Mouse (Mus musculus) neural tube, embryonic 13.5 days (tissue): ENCODE data around the gene Igf1. TPM values are rescaled to one million over a fixed set of nuclear protein-coding genes. Genes with fewer than 3 reads are reported as not detected.

Source experiments
- ATAC-seq: fragments of 200-750 bp; cut with Nextera tagmentation; 2 replicates; pipeline ENCODE4 v1.8.0; 2017; ENCODE audit warnings: low read depth, mild to moderate bottlenecking, moderate TSS enrichment, moderate library complexity
- H3K27ac ChIP-seq: fragments of 300-500 bp; sonication (generic); replicated peaks from 2 replicates; pipeline ENCODE4 v1.5.1; 2015; ENCODE audit warnings: moderate library complexity, mild to moderate bottlenecking, inconsistent platforms
- H3K27me3 ChIP-seq: fragments of 300-500 bp; sonication (generic); 2 replicates; pipeline ENCODE4 v1.6.1; 2015; ENCODE audit warnings: mild to moderate bottlenecking, inconsistent platforms
- H3K36me3 ChIP-seq: fragments of 300-500 bp; sonication (generic); 2 replicates; pipeline ENCODE4 v1.6.1; 2015; ENCODE audit warnings: mild to moderate bottlenecking, inconsistent platforms
- H3K4me1 ChIP-seq: fragments of 300-500 bp; sonication (generic); replicated peaks from 2 replicates; pipeline ENCODE4 v1.6.1; 2015; ENCODE audit warnings: inconsistent platforms
- H3K4me2 ChIP-seq: fragments of 300-500 bp; sonication (generic); 2 replicates; pipeline ENCODE4 v1.6.1; 2015; ENCODE audit warnings: inconsistent platforms, mild to moderate bottlenecking, moderate library complexity
- H3K4me3 ChIP-seq: fragments of 300-500 bp; sonication (generic); 2 replicates; pipeline ENCODE4 v1.5.1; 2015; ENCODE audit warnings: mild to moderate bottlenecking, inconsistent platforms
- H3K9ac ChIP-seq: fragments of 300-500 bp; sonication (generic); 2 replicates; pipeline ENCODE4 v1.6.1; 2015; ENCODE audit warnings: moderate library complexity, mild to moderate bottlenecking, inconsistent platforms
- H3K9me3 ChIP-seq: fragments of 300-500 bp; sonication (generic); 2 replicates; pipeline ENCODE4 v1.6.1; 2016; ENCODE audit warnings: inconsistent platforms
- WGBS: fragments of 180-500 bp; shearing (Covaris S2); methylation state at CpG from one replicate; pipeline ENCODE4 v1.1.7; 2015; 5-methylcytosine and 5-hydroxymethylcytosine counted together
- polyA plus RNA-seq: library from polyadenylated mRNA; unstranded; fragments of >200 nt; fragmentation: Nextera tagmentation; extraction: Ambion mirVana; gene quantifications from 2 replicates; pipeline ENCODE4 v1.2.1, GENCODE M21; 2015

Igf1 gene
- polyA plus RNA-seq, 1 experiment from 2014 or later, result 19.9 TPM

- 82% methylated on average over 3 of the region's 3 CpGs for WGBS
- Histone ChIP-seq H3K27me3 (no peaks in the 10 kb centered on the region), H3K36me3 (no peaks in the 10 kb centered on the region), H3K4me3 (no peak overlapping the region), H3K4me2 (no peak overlapping the region), H3K9me3 (no peaks in the 10 kb centered on the region), H3K4me1 (no peaks in the 10 kb centered on the region), H3K27ac (no peak overlapping the region), H3K9ac (no peak overlapping the region)
- ATAC-seq, result no peak
Measured at GRCm38 (mm10) chr10:87906121-87906520, 48.1 kb downstream of the Igf1 start.

GRCm38 (mm10) chr10:87906757-87907307 lies 48.8 kb downstream of the Igf1 start:
- WGBS, result 86% methylated on average over 2 of the region's 2 CpGs
- Histone ChIP-seq H3K27me3 (no peaks in the 10 kb centered on the region), H3K4me2 (no peak overlapping the region), H3K4me1 (no peaks in the 10 kb centered on the region), H3K9me3 (no peaks in the 10 kb centered on the region), H3K9ac (no peak overlapping the region), H3K4me3 (no peak overlapping the region), H3K27ac (no peak overlapping the region), H3K36me3 (no peaks in the 10 kb centered on the region)
- ATAC-seq, result no peak

- Histone ChIP-seq H3K4me3 (no peak overlapping the region), H3K9me3 (no peaks in the 10 kb centered on the region), H3K27ac (no peak overlapping the region), H3K9ac (no peak overlapping the region), H3K4me2 (no peak overlapping the region), H3K4me1 (no peaks in the 10 kb centered on the region), H3K27me3 (no peaks in the 10 kb centered on the region), H3K36me3 (no peaks in the 10 kb centered on the region)
- no peak for ATAC-seq
- 93% methylated on average over 3 of the region's 3 CpGs for WGBS
Measured at GRCm38 (mm10) chr10:87913852-87914251, 55.8 kb downstream of the Igf1 start.

GRCm38 (mm10) chr10:87914932-87915331 lies 56.9 kb downstream of the Igf1 start:
- ATAC-seq, result no peak
- Histone ChIP-seq H3K36me3 (no peaks in the 10 kb centered on the region), H3K9me3 (no peaks in the 10 kb centered on the region), H3K27me3 (no peaks in the 10 kb centered on the region), H3K4me3 (no peak overlapping the region), H3K4me2 (no peak overlapping the region), H3K4me1 (no peaks in the 10 kb centered on the region), H3K9ac (no peak overlapping the region), H3K27ac (no peak overlapping the region)
- WGBS, result 88% methylated on average over 10 of the region's 10 CpGs

- 90% methylated on average over 3 of the region's 3 CpGs for WGBS
- no peak overlapping the region for H3K27ac ChIP-seq
- no peaks in the 10 kb centered on the region for H3K9me3 ChIP-seq
- ATAC-seq, result no peak
- H3K36me3 ChIP-seq, result no peaks in the 10 kb centered on the region
- no peaks in the 10 kb centered on the region for H3K27me3 ChIP-seq
- no peaks in the 10 kb centered on the region for H3K4me1 ChIP-seq
- H3K9ac ChIP-seq, result no peak overlapping the region
- H3K4me2 ChIP-seq, result no peak overlapping the region
- no peak overlapping the region for H3K4me3 ChIP-seq
Measured at GRCm38 (mm10) chr10:87915782-87916181, 57.7 kb downstream of the Igf1 start.

GRCm38 (mm10) chr10:87922263-87922662 lies 64.2 kb downstream of the Igf1 start:
- WGBS, result 82% methylated on average over 3 of the region's 3 CpGs
- Histone ChIP-seq H3K4me1 (peaks cover 11% of the 10 kb centered on the region), H3K27ac (no peak overlapping the region), H3K27me3 (no peaks in the 10 kb centered on the region), H3K36me3 (no peaks in the 10 kb centered on the region), H3K9me3 (no peaks in the 10 kb centered on the region), H3K4me3 (no peak overlapping the region), H3K9ac (no peak overlapping the region), H3K4me2 (no peak overlapping the region)
- ATAC-seq, result no peak

GRCm38 (mm10) chr10:87926564-87926963 lies 68.5 kb downstream of the Igf1 start:
- H3K9me3 ChIP-seq, result no peaks in the 10 kb centered on the region
- peaks cover 16% of the 10 kb centered on the region for H3K4me1 ChIP-seq
- WGBS, result 43% methylated on average over 8 of the region's 8 CpGs
- no peaks in the 10 kb centered on the region for H3K27me3 ChIP-seq
- no peak overlapping the region for H3K9ac ChIP-seq
- no peak for ATAC-seq
- H3K27ac ChIP-seq, result no peak overlapping the region
- no peak overlapping the region for H3K4me2 ChIP-seq
- H3K4me3 ChIP-seq, result no peak overlapping the region
- no peaks in the 10 kb centered on the region for H3K36me3 ChIP-seq

- H3K4me3 ChIP-seq, result no peak overlapping the region
- H3K9me3 ChIP-seq, result no peaks in the 10 kb centered on the region
- no peak overlapping the region for H3K4me2 ChIP-seq
- peaks cover 16% of the 10 kb centered on the region for H3K4me1 ChIP-seq
- H3K27me3 ChIP-seq, result no peaks in the 10 kb centered on the region
- peak; percentile 95 for ATAC-seq
- no peak overlapping the region for H3K9ac ChIP-seq
- no peak overlapping the region for H3K27ac ChIP-seq
- H3K36me3 ChIP-seq, result no peaks in the 10 kb centered on the region
- WGBS, result 12% methylated on average over 6 of the region's 6 CpGs
Measured at GRCm38 (mm10) chr10:87927131-87927609, 69.1 kb downstream of the Igf1 start.

- ATAC-seq, result no peak
- H3K4me3 ChIP-seq, result no peak overlapping the region
- H3K9me3 ChIP-seq, result no peaks in the 10 kb centered on the region
- H3K27ac ChIP-seq, result no peak overlapping the region
- WGBS, result 79% methylated on average over 4 of the region's 4 CpGs
- H3K36me3 ChIP-seq, result no peaks in the 10 kb centered on the region
- no peaks in the 10 kb centered on the region for H3K4me1 ChIP-seq
- no peak overlapping the region for H3K9ac ChIP-seq
- H3K27me3 ChIP-seq, result no peaks in the 10 kb centered on the region
- H3K4me2 ChIP-seq, result no peak overlapping the region
Measured at GRCm38 (mm10) chr10:87948192-87948591, 90.1 kb downstream of the Igf1 start.

GRCm38 (mm10) chr10:87971536-87971935 lies 113.5 kb downstream of the Igf1 start:
- Histone ChIP-seq H3K4me1 (no peaks in the 10 kb centered on the region), H3K4me2 (no peak overlapping the region), H3K4me3 (no peak overlapping the region), H3K27me3 (no peaks in the 10 kb centered on the region), H3K27ac (no peak overlapping the region), H3K9me3 (no peaks in the 10 kb centered on the region), H3K36me3 (no peaks in the 10 kb centered on the region), H3K9ac (no peak overlapping the region)
- WGBS, result 31% methylated on average over 6 of the region's 6 CpGs
- ATAC-seq, result no peak

GRCm38 (mm10) chr10:87973911-87974631 lies 116.0 kb downstream of the Igf1 start:
- no peak for ATAC-seq
- no peaks in the 10 kb centered on the region for H3K36me3 ChIP-seq
- no peak overlapping the region for H3K4me3 ChIP-seq
- H3K27ac ChIP-seq, result no peak overlapping the region
- no peak overlapping the region for H3K4me2 ChIP-seq
- no peaks in the 10 kb centered on the region for H3K9me3 ChIP-seq
- H3K9ac ChIP-seq, result no peak overlapping the region
- no peaks in the 10 kb centered on the region for H3K4me1 ChIP-seq
- no peaks in the 10 kb centered on the region for H3K27me3 ChIP-seq
- WGBS, result 72% methylated on average over 4 of the region's 4 CpGs

GRCm38 (mm10) chr10:87985375-87985774 lies 127.3 kb downstream of the Igf1 start:
- Histone ChIP-seq H3K9ac (no peak overlapping the region), H3K4me1 (no peaks in the 10 kb centered on the region), H3K27ac (no peak overlapping the region), H3K36me3 (no peaks in the 10 kb centered on the region), H3K4me2 (no peak overlapping the region), H3K27me3 (no peaks in the 10 kb centered on the region), H3K4me3 (no peak overlapping the region), H3K9me3 (no peaks in the 10 kb centered on the region)
- ATAC-seq, result no peak
- WGBS, result 86% methylated on average over 5 of the region's 5 CpGs

- Histone ChIP-seq H3K4me3 (no peak overlapping the region), H3K4me1 (no peaks in the 10 kb centered on the region), H3K27me3 (no peaks in the 10 kb centered on the region), H3K4me2 (no peak overlapping the region), H3K36me3 (no peaks in the 10 kb centered on the region), H3K27ac (no peak overlapping the region), H3K9me3 (no peaks in the 10 kb centered on the region), H3K9ac (no peak overlapping the region)
- ATAC-seq, result no peak
- WGBS, result 69% methylated on average over 3 of the region's 3 CpGs
Measured at GRCm38 (mm10) chr10:87986201-87986600, 128.1 kb downstream of the Igf1 start.
